Mouse (Mus musculus) v-Abl transformed pro-B cells (cell line): ENCODE results near the gene Foxd2.

Experiments
- in situ Hi-C, 2 experiments: fragments of 400-800 bp; cut with MboI; formaldehyde crosslinking; loops; one replicate each; pipeline ENCODE4 v1.15.1; 2025; ENCODE audit not compliant: unreplicated experiment in 2 of 2

The Foxd2 gene

DNA sequence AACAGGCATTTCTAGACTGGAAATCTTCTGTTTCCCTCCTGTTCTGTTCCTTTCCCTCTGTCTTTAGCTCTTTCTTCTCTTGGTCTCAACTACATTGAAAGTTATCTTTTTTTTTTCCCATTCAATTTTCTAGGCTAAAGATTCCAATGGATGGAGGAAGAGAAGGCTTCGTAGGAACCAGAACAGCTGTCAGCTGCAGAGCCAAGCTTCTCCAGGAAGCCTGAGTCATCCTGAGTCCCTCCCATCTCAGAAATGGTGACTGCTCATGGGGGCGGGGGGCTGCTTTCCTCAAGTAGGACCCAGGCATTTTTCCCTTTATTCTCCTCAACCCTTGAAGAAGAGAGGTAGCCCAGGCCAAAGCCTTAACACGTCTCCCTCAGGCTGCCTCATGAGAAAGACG lies 7.4 kb upstream of the Foxd2 start:
- in situ Hi-C loops: loop anchor here (10.0 kb wide), 4 partner anchors 59 to 271 kb away; partner anchors contain the start of gene Pdzk1ip1 (in 1 of the 2)

- in situ Hi-C loops: loop anchor here (5.0 to 10.0 kb wide), 5 partner anchors 61 to 269 kb away; partner anchors contain the start of gene Pdzk1ip1 (in 1 of the 2)
These were observed 4.9 kb upstream of the Foxd2 start for GRCm38 (mm10) chr4:114913594-114913962.

GRCm38 (mm10) chr4:114912705-114913593 lies 4.3 kb upstream of the Foxd2 start:
- in situ Hi-C loops: loop anchor here (5.0 to 10.0 kb wide), 5 partner anchors 62 to 268 kb away; partner anchors contain the start of gene Pdzk1ip1 (in 1 of the 2)

DNA sequence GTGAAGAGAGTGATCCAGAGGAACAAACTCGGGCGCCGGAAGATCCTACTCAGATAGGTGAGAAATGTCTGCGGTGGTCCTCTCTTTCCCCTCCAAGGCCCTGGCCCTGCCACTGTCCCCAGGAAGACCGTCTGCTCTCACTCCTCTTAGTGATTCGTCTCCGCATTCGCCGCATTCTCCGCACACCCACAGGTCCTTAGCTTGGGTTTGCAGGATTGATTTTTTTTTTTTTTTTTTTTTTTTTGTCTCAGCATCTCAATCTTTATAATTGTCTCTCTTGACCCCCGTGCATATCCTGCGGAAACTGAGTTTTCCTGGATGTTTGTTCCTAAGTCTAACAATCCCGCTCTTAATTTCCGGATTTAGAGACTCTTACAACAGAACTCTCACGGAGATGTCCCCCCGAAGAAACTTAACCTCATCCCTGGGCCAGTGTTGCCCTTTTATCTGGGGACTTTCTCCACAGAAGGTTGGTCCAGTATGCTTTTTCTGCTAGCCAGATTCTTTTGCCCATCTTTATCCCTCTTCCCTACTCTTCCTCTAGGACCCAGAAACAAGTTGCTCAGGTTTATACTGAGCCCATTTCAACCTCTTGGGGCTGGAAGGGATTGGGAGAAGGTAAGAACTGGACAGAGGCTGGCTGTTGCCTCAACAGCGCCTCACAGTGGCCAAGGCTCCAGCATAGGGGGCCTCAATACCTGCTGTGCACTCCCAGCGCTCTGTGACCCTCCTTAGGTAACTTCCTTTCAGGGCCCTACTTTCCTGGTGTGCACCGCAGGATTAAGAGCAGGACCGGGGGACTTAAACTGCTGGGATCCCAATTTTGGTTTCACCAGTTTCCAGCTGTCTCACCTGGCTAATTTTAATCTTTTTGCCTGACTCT lies 1.2 kb upstream of the Foxd2 start:
- in situ Hi-C loops: loop anchor here (5.0 to 10.0 kb wide), 5 partner anchors 65 to 265 kb away; partner anchors contain the start of gene Pdzk1ip1 (in 1 of the 2)

GRCm38 (mm10) chr4:114907951-114908828 lies 483 bp downstream of the Foxd2 start:
- in situ Hi-C loops: no loop called here

DNA sequence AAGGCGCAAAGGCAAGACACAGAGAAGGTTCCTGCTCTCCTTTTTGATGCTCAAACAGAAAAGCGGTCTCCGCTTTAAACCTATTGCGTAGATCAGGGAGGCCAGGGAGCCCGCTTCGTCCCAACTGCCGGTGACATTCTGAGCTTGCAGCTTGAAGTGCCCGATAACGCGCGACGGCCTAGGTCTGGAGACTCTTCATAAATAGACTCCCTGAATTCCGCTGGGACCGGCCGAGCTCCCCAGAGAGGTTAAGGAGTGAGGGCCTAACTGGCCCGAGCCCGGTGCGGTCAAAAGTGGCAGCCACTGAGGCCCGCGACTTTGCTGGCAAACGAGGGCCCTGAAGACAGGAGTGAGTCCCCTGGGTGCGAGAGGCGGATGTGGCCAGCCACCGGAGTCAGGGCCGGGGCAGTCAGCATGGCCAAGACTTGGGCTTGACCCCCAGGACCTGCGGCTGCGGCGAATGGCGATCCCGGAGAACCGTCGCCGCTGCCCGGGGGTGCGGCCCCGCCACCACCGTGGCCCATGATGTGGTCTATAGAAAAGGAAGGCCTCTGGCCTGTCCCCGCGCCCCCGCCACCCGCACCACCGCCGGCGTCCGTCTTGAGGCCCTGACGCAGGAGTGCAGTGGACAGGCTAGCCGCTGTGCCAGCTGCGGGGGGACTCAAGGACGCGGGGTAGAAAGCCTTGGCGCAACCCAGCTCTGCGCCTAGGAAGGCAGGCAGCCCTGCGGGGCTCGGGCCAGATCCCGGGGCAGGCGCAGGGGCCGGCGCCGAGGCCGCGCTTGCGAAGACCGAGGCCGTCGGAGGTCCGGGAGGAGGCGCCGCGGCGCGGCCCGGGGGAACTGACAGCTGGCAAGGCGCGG lies 1.4 kb downstream of the Foxd2 start:
- in situ Hi-C loops: no loop called here

DNA sequence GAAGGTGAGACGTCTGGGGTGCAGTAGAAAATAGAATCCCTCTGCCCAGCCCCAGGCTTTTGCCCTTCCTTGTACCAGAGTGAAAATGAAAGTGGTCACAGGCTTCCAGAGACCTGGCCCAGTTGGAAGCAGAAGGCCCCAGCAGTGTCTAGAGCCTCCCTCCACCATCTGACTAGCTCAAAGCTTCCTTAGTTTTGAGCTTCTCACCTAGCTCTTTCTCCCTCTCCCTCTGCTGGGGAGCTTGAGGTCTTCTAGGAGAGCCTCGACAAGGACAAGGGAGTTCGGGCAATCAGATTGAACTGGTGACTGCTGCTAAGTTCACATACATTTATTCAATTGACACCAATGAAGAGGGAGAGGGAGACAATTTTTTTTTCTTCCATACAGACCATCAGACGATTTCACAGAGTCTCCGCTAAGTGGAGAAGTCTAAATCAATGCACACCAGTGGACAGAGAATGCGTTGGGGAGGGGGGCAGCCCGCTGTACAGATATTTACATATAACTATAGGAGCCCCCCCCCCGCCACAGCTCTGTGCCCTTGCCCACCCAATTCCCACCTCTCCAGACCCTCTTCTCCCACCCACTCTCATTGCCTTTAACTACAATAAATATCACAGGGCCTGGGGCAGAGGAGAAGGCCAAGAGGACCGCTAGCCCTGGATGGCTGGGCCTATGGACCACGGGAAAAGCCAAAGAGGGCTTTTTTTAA lies 2.5 kb downstream of the Foxd2 start:
- in situ Hi-C loops: no loop called here

- in situ Hi-C loops: no loop called here
These were observed 3.2 kb downstream of the Foxd2 start for GRCm38 (mm10) chr4:114905501-114905900.

- in situ Hi-C loops: no loop called here
These were observed 5.3 kb downstream of the Foxd2 start for GRCm38 (mm10) chr4:114903422-114903782.

DNA sequence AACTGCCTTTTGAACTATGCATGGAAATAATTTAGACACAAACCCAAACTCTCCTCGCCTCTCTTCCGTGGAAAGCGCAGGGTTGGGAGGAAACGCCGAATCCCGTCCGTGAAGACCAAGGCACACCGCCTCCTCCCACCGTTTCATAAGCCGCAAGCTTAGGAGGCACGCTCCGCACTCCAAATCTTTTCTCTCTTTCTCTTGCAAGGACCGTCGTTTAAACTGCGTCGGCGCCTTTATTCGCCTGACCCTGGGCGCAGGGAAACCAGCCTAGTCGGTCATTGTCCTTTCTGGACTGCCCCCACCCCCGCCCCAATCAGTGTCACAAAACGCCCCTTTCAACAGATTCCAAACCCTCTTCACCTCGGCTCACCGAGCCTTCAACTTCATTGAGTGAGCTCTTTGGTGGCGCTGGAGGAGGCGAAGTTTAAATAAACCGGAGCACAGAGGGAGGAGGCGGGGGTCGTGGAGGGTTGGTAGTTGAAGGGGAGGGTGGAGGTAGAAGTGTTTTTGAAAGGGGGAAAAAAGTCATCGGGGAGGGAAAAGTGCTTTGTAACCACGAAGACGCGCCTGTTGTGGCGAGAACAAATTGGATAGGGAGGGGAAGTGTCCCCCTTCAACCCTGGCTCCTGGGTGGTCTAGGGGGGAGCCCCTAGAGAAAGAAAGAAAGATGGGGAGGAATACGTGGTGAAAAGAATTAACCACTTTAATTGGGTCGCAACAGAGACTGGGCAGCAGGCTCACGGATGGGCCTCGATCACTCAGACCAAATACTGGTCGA lies 5.8 kb downstream of the Foxd2 start:
- in situ Hi-C loops: no loop called here

DNA sequence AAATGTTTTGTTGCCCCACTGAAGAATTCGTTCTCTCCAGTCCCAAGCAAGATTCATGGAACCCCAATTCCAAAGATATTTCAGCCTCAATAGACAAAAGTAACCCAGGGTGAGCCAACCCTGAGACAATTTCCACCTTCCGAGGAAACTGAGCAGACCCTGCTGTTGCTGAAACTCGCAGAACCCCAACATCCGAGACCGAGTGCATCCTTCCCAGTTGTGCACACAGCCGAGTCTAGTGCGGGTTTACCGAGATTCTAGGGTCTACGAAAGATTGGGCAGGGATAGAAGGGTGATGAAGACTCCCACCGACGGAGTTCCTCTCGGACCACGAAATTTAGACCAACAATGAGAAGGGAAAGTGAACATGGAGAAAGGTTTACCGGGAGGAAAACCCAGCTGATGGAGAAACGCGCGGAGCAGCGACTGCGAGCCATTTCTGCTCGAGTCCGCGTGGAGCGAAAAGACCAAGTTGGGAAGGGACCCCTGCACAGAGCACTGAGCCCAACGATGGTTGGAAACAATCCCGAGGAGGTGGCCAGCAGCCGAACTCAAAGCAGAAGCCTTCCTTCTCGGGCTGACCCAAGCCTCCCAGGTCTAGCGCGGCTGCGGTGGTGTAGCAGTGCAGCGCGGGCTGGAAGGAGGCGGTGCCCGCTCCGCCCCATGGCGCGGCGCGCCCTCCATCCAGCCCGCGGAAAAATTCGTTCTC lies 6.9 kb downstream of the Foxd2 start:
- in situ Hi-C loops: no loop called here

GRCm38 (mm10) chr4:114900866-114901642 lies 7.6 kb downstream of the Foxd2 start:
- in situ Hi-C loops: no loop called here

DNA sequence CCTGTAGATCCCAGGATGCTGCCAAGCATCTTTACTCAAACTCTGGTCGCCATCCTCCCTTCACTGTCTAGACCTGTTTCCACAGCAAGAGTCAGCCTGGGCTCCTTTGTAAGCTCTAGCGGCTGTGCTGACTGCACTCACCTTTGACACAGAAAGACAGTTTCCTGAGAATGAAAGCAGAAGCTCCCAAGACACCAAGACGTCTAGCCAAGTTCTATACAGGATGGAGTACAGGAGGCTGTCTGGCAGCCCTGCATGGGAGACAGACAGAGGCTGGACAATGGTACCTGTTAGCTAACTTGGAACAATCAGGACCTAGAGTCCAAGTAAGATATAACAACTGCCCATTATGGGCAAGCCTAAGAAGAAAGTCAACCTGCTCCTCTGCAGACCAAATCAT lies 8.8 kb downstream of the Foxd2 start:
- in situ Hi-C loops: loop anchor here in 1 of 2 experiments (5.0 kb wide), 1 partner anchor 233 kb away; no protein-coding TSS in a partner anchor

- in situ Hi-C loops: loop anchor here in 1 of 2 experiments (5.0 kb wide), 1 partner anchor 231 kb away; no protein-coding TSS in a partner anchor
These were observed 10.8 kb downstream of the Foxd2 start for GRCm38 (mm10) chr4:114897853-114898252.

GRCm38 (mm10) chr4:114882232-114882631 lies 26.4 kb downstream of the Foxd2 start:
- in situ Hi-C loops: no loop called here

- in situ Hi-C loops: no loop called here
These were observed 32.2 kb downstream of the Foxd2 start for GRCm38 (mm10) chr4:114876441-114876972.
